Comparison of ENCODE assay signal across 11 mouse cellular contexts in genomic region chr11:89381782-89382633, GRCm38 (mm10).
DNase-seq lines count a peak whose midpoint lies in the region; ATAC-seq and TF ChIP-seq lines count a peak whose summit lies in the region.
"Had no signal": no experiment of that assay in that cellular context is flagged by ENCODE, and none has a peak within 500 bp of the region (broad histone marks: within the 10 kb centered on the region; RNA-seq: fewer than 3 reads in every experiment).

No protein-coding gene starts in this region.

- 0 out of 2 replicates have a peak overlapping the region, but pooled peaks have one; percentile 4 for H3K27ac ChIP-seq in kidney, embryonic 15.5 days
- peak overlapping the region; percentile 23; the same call in 1 of the 2 replicates for H3K27ac ChIP-seq in forebrain, postnatal 0 days (ENCODE audit: low read depth, low read length)
- H3K27ac ChIP-seq: liver, embryonic 15.5 days had no signal

- H3K4me3 ChIP-seq in kidney, embryonic 15.5 days (replicated peaks): no peak overlapping the region
- no peak overlapping the region for H3K4me3 ChIP-seq in forebrain, postnatal 0 days (ENCODE audit: low read depth, low read length)
- H3K4me3 ChIP-seq: liver, embryonic 15.5 days had no signal

- no peak for DNase-seq in kidney, postnatal 10 days
- peak; percentile 61 for DNase-seq in forebrain, postnatal 0 days
- peak; percentile 37 to 65 for DNase-seq in left cerebral cortex, postnatal 14 days (ENCODE audit: low spot score in 2 of 2)
- DNase-seq in right cerebral cortex, adult 2 months (ENCODE audit: low spot score in 2 of 2): peak; percentile 3 to 13
- DNase-seq in thymus, postnatal 10 days (ENCODE audit: low spot score in 2 of 2): no peak
- DNase-seq in c-Kit-positive CD71-positive TER-119-positive erythroid progenitor cells, embryonic 14.5 days (ENCODE audit: low spot score): no peak
- DNase-seq: thymus, adult 2 months had no signal

- peaks cover 10% of the 10 kb centered on the region; the same call in 1 of the 2 replicates for H3K4me1 ChIP-seq in kidney, embryonic 15.5 days
- no peaks in the 10 kb centered on the region for H3K4me1 ChIP-seq in forebrain, postnatal 0 days (ENCODE audit: insufficient read depth)
- H3K4me1 ChIP-seq: liver, embryonic 15.5 days had no signal

- H3K36me3 ChIP-seq in kidney, embryonic 15.5 days: no peaks in the 10 kb centered on the region
- no peaks in the 10 kb centered on the region for H3K36me3 ChIP-seq in forebrain, postnatal 0 days (ENCODE audit: insufficient read depth)
- H3K36me3 ChIP-seq: G1E; liver, embryonic 15.5 days had no signal

- WGBS in kidney, embryonic 15.5 days: 37% methylated on average over 8 of the region's 8 CpGs
- WGBS in forebrain, postnatal 0 days: 13% methylated on average over 8 of the region's 8 CpGs

- intact Hi-C loops in left cerebral cortex, postnatal 14 days (cut with DNase I): no loop called here

- H3K27me3 ChIP-seq in kidney, embryonic 15.5 days: no peaks in the 10 kb centered on the region
- H3K27me3 ChIP-seq in forebrain, postnatal 0 days (ENCODE audit: insufficient read depth, low read length): no peaks in the 10 kb centered on the region
- H3K27me3 ChIP-seq: liver, embryonic 15.5 days had no signal

- ATAC-seq in kidney, embryonic 15.5 days (replicated peaks; ENCODE audit: low FRiP score): no peak
- ATAC-seq in forebrain, postnatal 0 days: peak; percentile 97
- no peak for ATAC-seq in megakaryocyte, adult 5-6 weeks (ENCODE audit: poor library complexity, severe bottlenecking)

- TF ChIP-seq CTCF in forebrain, postnatal 0 days (IDR thresholded peaks at IDR 0.05; ENCODE audit: low read depth): no peak

- H3K4me2 ChIP-seq in kidney, embryonic 15.5 days: no peak overlapping the region
- H3K4me2 ChIP-seq in forebrain, postnatal 0 days (ENCODE audit: low read depth): no peak overlapping the region
- H3K4me2 ChIP-seq: liver, embryonic 15.5 days had no signal

- H3K9ac ChIP-seq in kidney, embryonic 15.5 days: no peak overlapping the region
- H3K9ac ChIP-seq in forebrain, postnatal 0 days: no peak overlapping the region
- H3K9ac ChIP-seq: liver, embryonic 15.5 days had no signal

- H3K9me3 ChIP-seq in kidney, embryonic 15.5 days (replicated peaks): no peaks in the 10 kb centered on the region
- no peaks in the 10 kb centered on the region for H3K9me3 ChIP-seq in forebrain, postnatal 0 days (ENCODE audit: low read length)
- H3K9me3 ChIP-seq: liver, embryonic 15.5 days had no signal

Comparison
In these comparisons a context has a peak if more than half of its experiments do, and no peak if none do; other contexts are left out.
1. DNase-seq: peak in forebrain, postnatal 0 days (single experiment), left cerebral cortex, postnatal 14 days (2 of 2) and right cerebral cortex, adult 2 months (2 of 2); none in kidney, postnatal 10 days (single experiment), thymus, postnatal 10 days (0 of 2) and c-Kit-positive CD71-positive TER-119-positive erythroid progenitor cells, embryonic 14.5 days (single experiment).